Mouse (Mus musculus): ENCODE measurements around the gene Fam135a. TPM values are rescaled to one million over a fixed set of nuclear protein-coding genes. Genes with fewer than 3 reads are reported as not detected.

The Fam135a gene
- 0.25 and 0.38 TPM in 2 replicates for polyA plus RNA-seq (2012; ENCODE audit: low replicate concordance)

GRCm38 (mm10) chr1:24099926-24100869 lies at the start of gene Fam135a:
Gene Fam135a (minus strand): TSS chr1:24100341.

GRCm38 (mm10) chr1:24005070-24005804 lies 94.9 kb downstream of the Fam135a start, which contains the start of gene Sdhaf4:
Gene Sdhaf4 (minus strand): TSS chr1:24005656.

Other genes starting within 250 kb of the Fam135a start
- gene Smap1, start 178.0 kb downstream of the Fam135a start, polyA plus RNA-seq (2012; ENCODE audit: low replicate concordance): 22.1 and 22.3 TPM in 2 replicates
- gene Sdhaf4, start 94.7 kb downstream of the Fam135a start, polyA plus RNA-seq (2012; ENCODE audit: low replicate concordance): 0.73 TPM in 1 of 2 replicates, not detected in the other
- gene Col9a1, start 77.3 kb upstream of the Fam135a start, polyA plus RNA-seq (2012; ENCODE audit: low replicate concordance): not detected in 2 replicates

All from leukemia stem cell, adult 10-12 weeks (primary cell).